Mouse (Mus musculus): ENCODE measurements around the gene Rxra. TPM values are rescaled to one million over a fixed set of nuclear protein-coding genes. Genes with fewer than 3 reads are reported as not detected.

The Rxra gene
- total and polyA plus RNA-seq, 2 experiments from 2014 or later: 3.9 to 32.5 TPM

DNA sequence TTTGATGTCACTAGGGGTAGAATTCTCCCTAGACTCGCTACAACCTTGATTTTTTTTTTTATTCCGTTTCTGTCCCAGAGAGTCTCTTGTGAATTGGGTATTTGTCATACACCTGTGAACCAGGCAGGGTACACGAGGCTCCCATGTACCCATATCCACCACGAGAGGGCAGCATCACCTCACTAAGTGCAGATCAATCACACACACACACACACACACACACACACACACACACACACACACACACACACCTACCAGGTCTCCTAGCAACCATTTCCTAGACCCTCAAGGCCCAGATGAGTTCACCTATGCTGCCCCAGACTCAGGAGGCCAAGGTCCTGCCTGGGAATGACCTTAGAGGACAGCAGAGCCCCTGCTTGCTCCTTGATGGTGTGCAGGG lies 94.0 kb downstream of the Rxra start:
- no peaks in the 10 kb centered on the region for H3K36me3 ChIP-seq (ENCODE audit: insufficient read depth, low read length)
- no peaks in the 10 kb centered on the region for H3K4me1 ChIP-seq (ENCODE audit: insufficient read depth, low read length)
- H3K27ac ChIP-seq: no peak overlapping the region
- WGBS: 8% methylated on average over 4 of the region's 4 CpGs
- ATAC-seq (peak; percentile 32; the same call in 1 of the 2 replicates), DNase-seq (ENCODE audit: low spot score) (peak; percentile 89)
- H3K4me2 ChIP-seq (ENCODE audit: low read depth, low read length): no peak overlapping the region
- no peaks in the 10 kb centered on the region for H3K9me3 ChIP-seq (ENCODE audit: low read length)
- no peaks in the 10 kb centered on the region for H3K27me3 ChIP-seq (ENCODE audit: insufficient read depth, low read length)
- peak; percentile 94 for TF ChIP-seq CTCF (IDR thresholded peaks at IDR 0.05; ENCODE audit: low read depth)
- H3K4me3 ChIP-seq (ENCODE audit: low read length): no peak overlapping the region
- no peak overlapping the region for H3K9ac ChIP-seq (replicated peaks; ENCODE audit: low read length)

DNA sequence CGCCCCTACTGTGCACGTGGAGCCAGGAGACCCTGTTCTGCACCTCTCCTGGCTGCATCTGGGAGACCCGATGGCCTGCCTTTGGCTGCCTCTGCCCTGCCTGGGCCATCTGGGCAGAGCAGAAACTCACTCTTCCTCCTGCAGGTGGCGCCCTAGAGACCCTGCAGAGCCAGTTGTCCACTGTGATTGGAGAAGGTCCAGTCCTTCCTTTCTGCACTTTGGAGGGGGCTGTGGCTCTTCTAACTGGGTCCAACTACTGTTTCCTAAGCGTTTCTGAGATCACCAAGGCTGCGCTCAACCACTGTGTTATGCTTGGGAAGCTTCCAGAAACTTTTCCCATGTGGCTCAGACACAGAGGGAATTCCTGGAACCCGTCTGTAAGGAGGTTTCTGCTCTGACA lies 95.7 kb downstream of the Rxra start:
- no peak overlapping the region for H3K9ac ChIP-seq (replicated peaks; ENCODE audit: low read length)
- no peaks in the 10 kb centered on the region for H3K9me3 ChIP-seq (ENCODE audit: low read length)
- peak; percentile 97 for TF ChIP-seq CTCF (IDR thresholded peaks at IDR 0.05; ENCODE audit: low read depth)
- no peak overlapping the region for H3K4me2 ChIP-seq (ENCODE audit: low read depth, low read length)
- no peaks in the 10 kb centered on the region for H3K36me3 ChIP-seq (ENCODE audit: insufficient read depth, low read length)
- ATAC-seq: peak; percentile 53
- no peak overlapping the region for H3K4me3 ChIP-seq (ENCODE audit: low read length)
- DNase-seq (ENCODE audit: low spot score): peak; percentile 90
- H3K27ac ChIP-seq: no peak overlapping the region
- H3K27me3 ChIP-seq (ENCODE audit: insufficient read depth, low read length): no peaks in the 10 kb centered on the region
- WGBS: 25% methylated on average over 7 of the region's 7 CpGs
- no peaks in the 10 kb centered on the region for H3K4me1 ChIP-seq (ENCODE audit: insufficient read depth, low read length)

DNA sequence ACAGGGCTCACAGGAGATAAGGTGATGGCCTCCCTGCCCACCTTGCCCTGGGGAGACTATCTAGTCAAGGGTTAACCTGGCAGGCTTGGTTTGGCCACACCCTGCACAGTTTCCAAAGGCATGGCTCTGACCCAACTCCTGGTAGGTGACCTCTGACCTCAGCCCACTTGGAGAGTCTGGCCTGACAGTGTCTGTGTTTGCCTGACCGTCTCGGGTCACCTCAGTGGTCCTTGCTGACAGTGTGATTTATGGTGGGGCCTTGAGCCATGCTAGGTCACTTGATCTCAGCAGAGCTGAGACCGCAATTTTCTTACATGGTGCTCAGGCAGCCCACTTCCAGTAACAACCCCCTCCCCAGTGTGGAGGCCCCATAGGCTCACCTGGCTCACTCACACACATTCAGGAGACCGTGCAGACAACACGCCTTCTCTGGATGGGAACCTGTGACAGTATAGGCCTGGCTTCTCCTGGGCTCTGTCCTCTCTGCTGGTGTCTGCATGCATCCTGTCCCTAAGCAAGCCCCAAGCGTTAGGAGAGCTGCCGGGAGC lies 96.7 kb downstream of the Rxra start:
- no peaks in the 10 kb centered on the region for H3K27me3 ChIP-seq (ENCODE audit: insufficient read depth, low read length)
- TF ChIP-seq CTCF (IDR thresholded peaks at IDR 0.05; ENCODE audit: low read depth): no peak
- no peak for ATAC-seq

DNA sequence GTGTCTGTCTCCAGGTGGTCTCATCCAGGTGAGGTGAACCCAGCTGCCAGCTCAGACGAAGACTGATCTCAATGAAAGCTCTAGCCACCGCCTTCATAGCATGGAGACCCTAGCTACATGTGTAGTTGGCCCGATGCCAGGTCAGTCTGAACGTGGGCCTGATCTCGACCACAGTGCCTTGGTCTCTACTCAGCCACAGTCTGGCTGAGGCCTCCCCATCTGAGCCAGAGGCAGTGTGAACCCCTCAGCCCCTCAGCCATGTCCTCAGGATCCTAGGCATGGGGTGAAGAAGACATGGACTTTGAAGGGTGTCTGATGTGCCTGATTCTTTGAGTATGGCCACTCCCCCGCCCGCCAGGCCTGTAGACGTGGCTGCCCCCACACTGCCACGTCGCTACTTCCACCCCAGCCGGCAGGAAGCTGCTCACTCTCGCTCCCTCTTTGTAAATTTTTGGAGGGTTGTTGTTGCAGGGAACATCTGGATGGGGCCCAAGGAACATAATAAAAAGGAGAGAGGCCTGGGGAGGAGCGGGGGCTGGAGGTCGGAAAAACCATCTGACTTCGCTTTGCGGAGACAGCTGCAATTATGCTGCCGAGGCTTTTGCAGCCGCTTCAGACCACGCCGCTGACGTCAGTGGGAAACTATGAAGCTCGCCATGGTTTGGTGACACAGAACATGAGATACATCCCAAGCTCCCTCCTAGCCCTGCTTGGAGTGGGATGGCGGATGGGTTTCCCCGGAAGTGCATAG lies 97.9 kb downstream of the Rxra start:
- H3K27ac ChIP-seq: no peak overlapping the region
- no peak overlapping the region for H3K9ac ChIP-seq (replicated peaks; ENCODE audit: low read length)
- H3K9me3 ChIP-seq (ENCODE audit: low read length): no peaks in the 10 kb centered on the region
- no peaks in the 10 kb centered on the region for H3K36me3 ChIP-seq (ENCODE audit: insufficient read depth, low read length)
- no peaks in the 10 kb centered on the region for H3K27me3 ChIP-seq (ENCODE audit: insufficient read depth, low read length)
- DNase-seq (ENCODE audit: low spot score) (no peak), ATAC-seq (no peak)
- no peaks in the 10 kb centered on the region for H3K4me1 ChIP-seq (ENCODE audit: insufficient read depth, low read length)
- no peak overlapping the region for H3K4me3 ChIP-seq (ENCODE audit: low read length)
- 69% methylated on average over 24 of the region's 24 CpGs for WGBS
- no peak for TF ChIP-seq CTCF (IDR thresholded peaks at IDR 0.05; ENCODE audit: low read depth)
- no peak overlapping the region for H3K4me2 ChIP-seq (ENCODE audit: low read depth, low read length)

More for the DNA sequence above, 96.7 kb downstream of the Rxra start:
- no peak overlapping the region for H3K4me3 ChIP-seq (ENCODE audit: low read length)
- no peak overlapping the region for H3K4me2 ChIP-seq (ENCODE audit: low read depth, low read length)
- WGBS: 67% methylated on average over 7 of the region's 7 CpGs
- no peaks in the 10 kb centered on the region for H3K36me3 ChIP-seq (ENCODE audit: insufficient read depth, low read length)
- no peak overlapping the region for H3K9ac ChIP-seq (replicated peaks; ENCODE audit: low read length)
- H3K4me1 ChIP-seq (ENCODE audit: insufficient read depth, low read length): no peaks in the 10 kb centered on the region
- no peak for DNase-seq (ENCODE audit: low spot score)
- no peaks in the 10 kb centered on the region for H3K9me3 ChIP-seq (ENCODE audit: low read length)
- H3K27ac ChIP-seq: no peak overlapping the region

DNA sequence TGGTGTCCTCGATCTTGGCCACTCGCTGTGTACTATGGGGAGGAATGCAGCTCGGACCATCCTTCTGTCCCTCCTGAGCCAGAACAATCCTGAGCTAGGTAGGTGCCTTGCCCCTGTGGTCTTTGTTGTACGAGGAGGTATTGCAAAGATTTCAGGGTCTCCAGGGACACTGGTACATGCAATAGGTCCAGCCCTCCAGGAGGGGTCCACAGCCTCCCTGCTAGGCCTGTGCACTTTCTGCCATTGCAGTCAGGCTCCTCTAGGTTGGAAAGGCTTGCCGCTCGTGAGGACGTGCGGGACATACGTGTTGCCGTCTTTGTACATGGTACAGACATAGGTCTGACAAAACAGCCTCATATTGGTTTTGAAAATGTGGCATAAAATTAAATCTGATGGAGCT lies 98.8 kb downstream of the Rxra start:
- H3K4me1 ChIP-seq (ENCODE audit: insufficient read depth, low read length): no peaks in the 10 kb centered on the region
- no peak overlapping the region for H3K9ac ChIP-seq (replicated peaks; ENCODE audit: low read length)
- H3K36me3 ChIP-seq (ENCODE audit: insufficient read depth, low read length): no peaks in the 10 kb centered on the region
- no peak overlapping the region for H3K4me2 ChIP-seq (ENCODE audit: low read depth, low read length)
- no peak overlapping the region for H3K4me3 ChIP-seq (ENCODE audit: low read length)
- no peaks in the 10 kb centered on the region for H3K9me3 ChIP-seq (ENCODE audit: low read length)
- H3K27ac ChIP-seq: no peak overlapping the region
- no peaks in the 10 kb centered on the region for H3K27me3 ChIP-seq (ENCODE audit: insufficient read depth, low read length)
- ATAC-seq (no peak), DNase-seq (ENCODE audit: low spot score) (no peak)
- WGBS: 85% methylated on average over 10 of the region's 10 CpGs
- TF ChIP-seq CTCF (IDR thresholded peaks at IDR 0.05; ENCODE audit: low read depth): no peak

DNA sequence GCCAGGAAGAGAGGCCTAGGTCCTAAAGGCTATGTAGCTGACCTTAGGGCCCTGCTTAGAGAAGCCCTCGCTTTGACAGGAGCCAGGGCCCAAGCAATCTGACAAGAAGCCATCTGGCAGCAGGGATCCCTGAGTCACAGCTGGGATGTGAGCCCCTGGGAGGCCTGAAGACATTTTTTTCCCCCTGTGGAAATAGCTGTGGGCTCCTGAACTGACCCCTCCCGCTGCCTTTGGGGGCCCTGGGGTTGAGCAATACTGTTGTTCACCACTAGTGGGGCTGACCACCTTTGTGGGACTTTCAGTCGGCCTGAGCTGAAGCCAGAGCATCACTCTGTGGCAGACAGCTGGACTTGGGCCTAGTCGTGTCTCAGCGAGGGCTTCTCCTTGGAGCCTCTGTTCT lies 99.4 kb downstream of the Rxra start:
- Histone ChIP-seq H3K4me1 (ENCODE audit: insufficient read depth, low read length) (no peaks in the 10 kb centered on the region), H3K9ac (replicated peaks; ENCODE audit: low read length) (no peak overlapping the region), H3K36me3 (ENCODE audit: insufficient read depth, low read length) (no peaks in the 10 kb centered on the region), H3K27ac (no peak overlapping the region), H3K9me3 (ENCODE audit: low read length) (no peaks in the 10 kb centered on the region), H3K27me3 (ENCODE audit: insufficient read depth, low read length) (no peaks in the 10 kb centered on the region), H3K4me2 (ENCODE audit: low read depth, low read length) (no peak overlapping the region), H3K4me3 (ENCODE audit: low read length) (no peak overlapping the region)
- 52% methylated on average over 5 of the region's 5 CpGs for WGBS
- no peak for DNase-seq (ENCODE audit: low spot score)
- no peak for ATAC-seq
- TF ChIP-seq CTCF (IDR thresholded peaks at IDR 0.05; ENCODE audit: low read depth): peak; percentile 51

DNA sequence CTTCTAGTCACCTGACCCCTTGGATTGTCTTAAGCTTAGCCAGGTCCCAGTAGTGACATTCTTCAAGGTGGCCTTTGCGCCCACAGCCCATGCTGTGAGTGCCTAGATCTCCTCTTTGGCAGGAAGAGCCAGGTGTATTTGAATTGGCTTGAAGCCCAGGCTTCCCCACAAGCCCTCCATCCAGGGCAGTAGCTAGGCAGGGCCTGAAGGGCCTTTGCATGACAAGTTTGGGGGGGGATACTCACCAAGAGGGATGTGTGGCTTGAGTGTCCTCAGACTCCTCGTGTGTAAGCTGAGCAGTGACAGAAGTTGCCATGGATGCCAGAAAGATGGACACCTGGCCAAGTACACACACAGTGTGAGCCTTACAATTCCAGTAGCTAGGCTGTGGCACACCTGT lies 101.5 kb downstream of the Rxra start:
- Histone ChIP-seq H3K4me2 (ENCODE audit: low read depth, low read length) (no peak overlapping the region), H3K4me1 (ENCODE audit: insufficient read depth, low read length) (no peaks in the 10 kb centered on the region), H3K9ac (replicated peaks; ENCODE audit: low read length) (no peak overlapping the region), H3K9me3 (ENCODE audit: low read length) (no peaks in the 10 kb centered on the region), H3K36me3 (ENCODE audit: insufficient read depth, low read length) (no peaks in the 10 kb centered on the region), H3K27me3 (ENCODE audit: insufficient read depth, low read length) (no peaks in the 10 kb centered on the region), H3K27ac (no peak overlapping the region), H3K4me3 (ENCODE audit: low read length) (no peak overlapping the region)
- no peak for ATAC-seq
- 72% methylated on average over 2 of the region's 2 CpGs for WGBS
- DNase-seq (ENCODE audit: low spot score): no peak
- no peak for TF ChIP-seq CTCF (IDR thresholded peaks at IDR 0.05; ENCODE audit: low read depth)

Data from hindbrain, postnatal 0 days (tissue).